Mouse (Mus musculus): ENCODE data around the gene Mfsd2a.

- no peak for TF ChIP-seq E2F4 (IDR thresholded peaks at IDR 0.05; ENCODE audit: insufficient read depth)
- no peak for TF ChIP-seq USF1 (IDR thresholded peaks at IDR 0.05; ENCODE audit: low read depth)
- no peak for TF ChIP-seq POLR2A (IDR thresholded peaks at IDR 0.05; ENCODE audit: insufficient read length, low read depth)
- TF ChIP-seq MYOG (IDR thresholded peaks at IDR 0.05; ENCODE audit: control insufficient read depth in 1 of 3, insufficient read depth in 1 of 3, insufficient read length in 2 of 3, low read depth in 2 of 3) = no peak
- no peak for TF ChIP-seq TCF12 (IDR thresholded peaks at IDR 0.05; ENCODE audit: insufficient read depth, poor library complexity, severe bottlenecking)
- no peak for TF ChIP-seq REST (IDR thresholded peaks at IDR 0.05; ENCODE audit: insufficient read depth, insufficient read length)
- TF ChIP-seq MYOD1 (IDR thresholded peaks at IDR 0.05; ENCODE audit: control insufficient read depth in 1 of 3, insufficient read length in 2 of 3, low read depth in 2 of 3) = no peak
- no peak for TF ChIP-seq MAX (IDR thresholded peaks at IDR 0.05; ENCODE audit: low read depth)
- TF ChIP-seq CEBPB (IDR thresholded peaks at IDR 0.05; ENCODE audit: insufficient read depth, poor library complexity, severe bottlenecking) = no peak
- TF ChIP-seq POLR2AphosphoS2 (IDR thresholded peaks at IDR 0.05; ENCODE audit: insufficient read length, low read depth) = no peak
- TF ChIP-seq SRF (IDR thresholded peaks at IDR 0.05; ENCODE audit: control insufficient read depth, insufficient read length, low read depth) = no peak
Observed at GRCm38 (mm10) chr4:122898313-122898712, 62.7 kb downstream of the Mfsd2a start.

All from myocyte (in vitro differentiated cells).